10 mouse cellular contexts compared by ENCODE assay signal in the genomic region with DNA sequence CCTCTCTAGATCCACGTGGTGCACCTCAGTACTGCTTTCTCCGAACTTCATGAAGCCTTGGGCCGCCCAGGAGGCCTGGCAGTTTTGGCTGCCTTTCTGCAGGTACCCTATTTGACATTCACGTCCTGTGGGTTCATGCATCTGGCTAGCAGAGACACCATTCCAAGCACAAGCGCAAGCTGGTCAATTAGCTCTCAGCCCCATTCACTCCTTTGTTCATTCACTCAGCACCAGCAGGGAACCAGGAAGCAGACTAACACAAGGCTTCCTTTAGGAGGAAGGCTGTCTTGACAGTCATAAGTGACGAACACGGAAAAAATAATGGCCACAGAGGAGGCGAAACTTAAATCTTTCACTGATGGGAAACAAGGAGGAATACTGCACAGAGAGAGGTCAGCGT. TPM values are rescaled to one million over a fixed set of nuclear protein-coding genes. Genes with fewer than 3 reads are reported as not detected.
DNase-seq lines count a peak whose midpoint lies in the region; ATAC-seq and TF ChIP-seq lines count a peak whose summit lies in the region.
"Had no signal": no experiment of that assay in that cellular context is flagged by ENCODE, and none has a peak within 500 bp of the region (broad histone marks: within the 10 kb centered on the region; RNA-seq: fewer than 3 reads in every experiment).

No protein-coding gene starts in this region.

- 53% methylated on average over 9 of the region's 9 CpGs for WGBS in kidney, adult 2 months
- 30% methylated on average over 9 of the region's 9 CpGs for WGBS in hindbrain, embryonic 15.5 days
- 30% methylated on average over 9 of the region's 9 CpGs for WGBS in midbrain, embryonic 15.5 days

- peak overlapping the region; percentile 60; the same call in 1 of the 2 replicates for H3K4me3 ChIP-seq in kidney, adult 2 months (ENCODE audit: insufficient read depth, low read depth, low read length)
- peak overlapping the region; percentile 68 for H3K4me3 ChIP-seq in bone marrow macrophage, adult 2 months (ENCODE audit: insufficient read depth, low read length)
- H3K4me3 ChIP-seq in hindbrain, embryonic 15.5 days, result no peak overlapping the region
- no peak overlapping the region for H3K4me3 ChIP-seq in midbrain, embryonic 15.5 days

- intact Hi-C loops in left cerebral cortex, postnatal 36 days (cut with DNase I), result no loop called here

- peaks cover 16% of the 10 kb centered on the region for H3K4me1 ChIP-seq in kidney, adult 2 months (ENCODE audit: control insufficient read depth, insufficient read depth, low read length)
- peaks cover 5% of the 10 kb centered on the region for H3K4me1 ChIP-seq in bone marrow macrophage, adult 2 months (ENCODE audit: control insufficient read depth, insufficient read depth, low read length)
- peaks cover 13% of the 10 kb centered on the region for H3K4me1 ChIP-seq in hindbrain, embryonic 15.5 days (replicated peaks)
- peaks cover 10% of the 10 kb centered on the region; the same call in 1 of the 2 replicates for H3K4me1 ChIP-seq in midbrain, embryonic 15.5 days

- H3K27me3 ChIP-seq in kidney, adult 2 months (replicated peaks; ENCODE audit: control insufficient read depth, insufficient read depth, low read length), result no peaks in the 10 kb centered on the region
- peaks cover 20% of the 10 kb centered on the region for H3K27me3 ChIP-seq in hindbrain, embryonic 15.5 days
- peaks cover 13% of the 10 kb centered on the region for H3K27me3 ChIP-seq in midbrain, embryonic 15.5 days (replicated peaks)

- peak overlapping the region; percentile 50 for H3K4me2 ChIP-seq in hindbrain, embryonic 15.5 days
- H3K4me2 ChIP-seq in midbrain, embryonic 15.5 days, result peak overlapping the region; percentile 40; the same call in 1 of the 2 replicates

- no peaks in the 10 kb centered on the region for H3K9me3 ChIP-seq in hindbrain, embryonic 15.5 days
- no peaks in the 10 kb centered on the region for H3K9me3 ChIP-seq in midbrain, embryonic 15.5 days

- no peak for TF ChIP-seq CTCF in kidney, adult 2 months (conservative IDR thresholded peaks at IDR 0.05; ENCODE audit: insufficient read depth, insufficient read length, low read depth, low read length)
- no peak for TF ChIP-seq CTCF in bone marrow macrophage, adult 2 months (IDR thresholded peaks at IDR 0.05; ENCODE audit: low read depth, low read length)

- H3K9ac ChIP-seq in hindbrain, embryonic 15.5 days, result no peak overlapping the region
- H3K9ac ChIP-seq in midbrain, embryonic 15.5 days, result no peak overlapping the region

- TF ChIP-seq POLR2A in kidney, adult 2 months (IDR thresholded peaks at IDR 0.05; ENCODE audit: low read depth, low read length), result no peak
- TF ChIP-seq POLR2A in bone marrow macrophage, adult 2 months (IDR thresholded peaks at IDR 0.05; ENCODE audit: borderline replicate concordance, low read depth, low read length), result no peak

- no peak overlapping the region for H3K27ac ChIP-seq in kidney, adult 2 months (ENCODE audit: insufficient read depth, low read depth, low read length)
- no peak overlapping the region for H3K27ac ChIP-seq in bone marrow macrophage, adult 2 months (ENCODE audit: insufficient read depth, low read depth, low read length)
- H3K27ac ChIP-seq in hindbrain, embryonic 15.5 days (replicated peaks), result no peak overlapping the region
- H3K27ac ChIP-seq in midbrain, embryonic 15.5 days, result no peak overlapping the region

- no peak for DNase-seq in kidney, adult 2 months
- DNase-seq in kidney, postnatal 4 days, result no peak
- no peak for DNase-seq in left cerebral cortex, postnatal 36 days (ENCODE audit: low spot score in 2 of 2)
- DNase-seq in cerebellum, adult 11 months, result no peak
- DNase-seq in testis, postnatal 10 days (ENCODE audit: low spot score), result no peak

- no peak for ATAC-seq in hindbrain, embryonic 15.5 days (ENCODE audit: low FRiP score, low read depth)
- ATAC-seq in midbrain, embryonic 15.5 days (replicated peaks), result no peak

- no peaks in the 10 kb centered on the region for H3K36me3 ChIP-seq in kidney, adult 2 months (ENCODE audit: control insufficient read depth, insufficient read depth, low read length)
- no peaks in the 10 kb centered on the region for H3K36me3 ChIP-seq in hindbrain, embryonic 15.5 days
- no peaks in the 10 kb centered on the region for H3K36me3 ChIP-seq in midbrain, embryonic 15.5 days (replicated peaks)

RNA-seq across cellular contexts. Expression of gene Car9, which starts 2.3 kb away (rescaled TPM):
- 4.9 and 5.8 TPM in 2 replicates for polyA plus RNA-seq in kidney, adult 2 months (2012; rRNA removed)
- polyA plus RNA-seq in bone marrow macrophage, adult 2 months (2012; ENCODE audit: insufficient read depth, insufficient read length, missing spikeins), result 5.7 and 6.0 TPM in 2 replicates
- 0.13 and 0.27 TPM in 2 replicates for polyA plus RNA-seq in hindbrain, embryonic 15.5 days (2015; fragmentation: Nextera tagmentation; extraction: Ambion mirVana)
- polyA plus RNA-seq in midbrain, embryonic 15.5 days (2015; fragmentation: Nextera tagmentation; extraction: Ambion mirVana), result 0.32 and 0.49 TPM in 2 replicates
- 1 to 10 TPM in 1 of 2 experiments, under 1 TPM in 1; 0.54 to 1.1 TPM for total RNA-seq in left cerebral cortex, postnatal 36 days (2021)

RNA-seq across cellular contexts. Expression of gene Arhgef39, which starts 9.6 kb away (rescaled TPM):
- 17.3 and 26.6 TPM in 2 replicates for polyA plus RNA-seq in kidney, adult 2 months (2012; rRNA removed)
- 32.5 and 39.2 TPM in 2 replicates for polyA plus RNA-seq in bone marrow macrophage, adult 2 months (2012; ENCODE audit: insufficient read depth, insufficient read length, missing spikeins)
- 8.1 and 8.5 TPM in 2 replicates for polyA plus RNA-seq in hindbrain, embryonic 15.5 days (2015; fragmentation: Nextera tagmentation; extraction: Ambion mirVana)
- 6.2 and 7.0 TPM in 2 replicates for polyA plus RNA-seq in midbrain, embryonic 15.5 days (2015; fragmentation: Nextera tagmentation; extraction: Ambion mirVana)
- under 1 TPM; 0.70 to 0.79 TPM for total RNA-seq in left cerebral cortex, postnatal 36 days (2021)

RNA-seq across cellular contexts. Expression of gene Tpm2, which starts 14.5 kb away (rescaled TPM):
- 10.8 and 51.9 TPM in 2 replicates for polyA plus RNA-seq in kidney, adult 2 months (2012; rRNA removed)
- polyA plus RNA-seq in bone marrow macrophage, adult 2 months (2012; ENCODE audit: insufficient read depth, insufficient read length, missing spikeins), result 7.0 and 8.9 TPM in 2 replicates
- polyA plus RNA-seq in hindbrain, embryonic 15.5 days (2015; fragmentation: Nextera tagmentation; extraction: Ambion mirVana), result 10.9 and 13.3 TPM in 2 replicates
- 9.8 and 10.7 TPM in 2 replicates for polyA plus RNA-seq in midbrain, embryonic 15.5 days (2015; fragmentation: Nextera tagmentation; extraction: Ambion mirVana)
- total RNA-seq in left cerebral cortex, postnatal 36 days (2021), result 10 to 100 TPM in 1 of 2 experiments, 1 to 10 TPM in 1; 8.7 to 10.0 TPM

RNA-seq across cellular contexts. Expression of gene Ccdc107, which starts 16.4 kb away (rescaled TPM):
- polyA plus RNA-seq in kidney, adult 2 months (2012; rRNA removed), result 529 and 664 TPM in 2 replicates
- 33.0 and 39.4 TPM in 2 replicates for polyA plus RNA-seq in bone marrow macrophage, adult 2 months (2012; ENCODE audit: insufficient read depth, insufficient read length, missing spikeins)
- polyA plus RNA-seq in hindbrain, embryonic 15.5 days (2015; fragmentation: Nextera tagmentation; extraction: Ambion mirVana), result 79.2 and 84.0 TPM in 2 replicates
- polyA plus RNA-seq in midbrain, embryonic 15.5 days (2015; fragmentation: Nextera tagmentation; extraction: Ambion mirVana), result 81.4 and 82.8 TPM in 2 replicates
- total RNA-seq in left cerebral cortex, postnatal 36 days (2021), result 10 to 100 TPM; 25.5 to 25.9 TPM

RNA-seq across cellular contexts. Expression of gene Sit1, which starts 25.6 kb away (rescaled TPM):
- polyA plus RNA-seq in kidney, adult 2 months (2012; rRNA removed), result 0.23 and 1.4 TPM in 2 replicates
- not detected in 2 replicates for polyA plus RNA-seq in bone marrow macrophage, adult 2 months (2012; ENCODE audit: insufficient read depth, insufficient read length, missing spikeins)
- 0.13 TPM in 1 of 2 replicates, not detected in the other for polyA plus RNA-seq in hindbrain, embryonic 15.5 days (2015; fragmentation: Nextera tagmentation; extraction: Ambion mirVana)
- not detected in 2 replicates for polyA plus RNA-seq in midbrain, embryonic 15.5 days (2015; fragmentation: Nextera tagmentation; extraction: Ambion mirVana)
- not detected for total RNA-seq in left cerebral cortex, postnatal 36 days (2021)
- total RNA-seq: liver, adult 2 months had no signal
- polyA plus RNA-seq: testis, adult 2 months had no signal

Comparison
In these comparisons a context has a peak if more than half of its experiments do, and no peak if none do; other contexts are left out.
1. H3K4me3 ChIP-seq: peak in kidney, adult 2 months (single experiment) and bone marrow macrophage, adult 2 months (single experiment); none in hindbrain, embryonic 15.5 days (single experiment) and midbrain, embryonic 15.5 days (single experiment).